Mouse (Mus musculus) forebrain, embryonic 16.5 days (tissue): ENCODE data around the gene Pxmp4. TPM values are rescaled to one million over a fixed set of nuclear protein-coding genes. Genes with fewer than 3 reads are reported as not detected.

Source experiments
- ATAC-seq: fragments of 200-750 bp; cut with Nextera tagmentation; 2 replicates; pipeline ENCODE4 v1.8.0; 2017; ENCODE audit warnings: mild to moderate bottlenecking, moderate library complexity
- H3K27ac ChIP-seq: fragments of 300-500 bp; sonication (generic); 2 replicates; pipeline ENCODE4 v1.5.1; 2014; ENCODE audit warnings: low read length, control low read depth
- H3K27me3 ChIP-seq: fragments of 300-500 bp; sonication (generic); replicated peaks from 2 replicates; pipeline ENCODE4 v1.6.1; 2014; ENCODE audit warnings: low read length; ENCODE audit not compliant: control insufficient read depth, insufficient read depth
- H3K36me3 ChIP-seq: fragments of 300-500 bp; sonication (generic); 2 replicates; pipeline ENCODE4 v1.6.1; 2014; ENCODE audit not compliant: control insufficient read depth, insufficient read depth
- H3K4me1 ChIP-seq: fragments of 300-500 bp; sonication (generic); replicated peaks from 2 replicates; pipeline ENCODE4 v1.6.1; 2014; ENCODE audit warnings: low read length; ENCODE audit not compliant: control insufficient read depth, insufficient read depth
- H3K4me2 ChIP-seq: fragments of 300-500 bp; sonication (generic); 2 replicates; pipeline ENCODE4 v1.6.1; 2014; ENCODE audit warnings: mild to moderate bottlenecking, low read length, control low read depth
- H3K4me3 ChIP-seq: fragments of 300-500 bp; sonication (generic); replicated peaks from 2 replicates; pipeline ENCODE4 v1.5.1; 2014; ENCODE audit warnings: mild to moderate bottlenecking, low read length, control low read depth
- H3K9ac ChIP-seq: fragments of 300-500 bp; sonication (generic); replicated peaks from 2 replicates; pipeline ENCODE4 v1.6.1; 2014; ENCODE audit warnings: low read depth, low read length, control low read depth
- H3K9me3 ChIP-seq: fragments of 300-500 bp; sonication (generic); 2 replicates; pipeline ENCODE4 v1.6.1; 2016; ENCODE audit warnings: low read length; ENCODE audit not compliant: control insufficient read depth
- WGBS: fragments of 180-500 bp; shearing (Covaris S2); extraction: QIAGEN DNeasy Blood & Tissue Kit; methylation state at CpG from one replicate; pipeline ENCODE4 v1.1.7; 2014; 5-methylcytosine and 5-hydroxymethylcytosine counted together
- polyA plus RNA-seq: library from polyadenylated mRNA; unstranded; fragments of >200 nt; fragmentation: Nextera tagmentation; extraction: Ambion mirVana; gene quantifications from 2 replicates; pipeline ENCODE4 v1.2.1, GENCODE M21; 2015

Gene Pxmp4
- polyA plus RNA-seq, 1 experiment from 2014 or later: 14.8 TPM

- Histone ChIP-seq H3K9me3 (no peaks in the 10 kb centered on the region), H3K4me3 (no peak overlapping the region), H3K27ac (no peak overlapping the region), H3K4me1 (peaks cover 43% of the 10 kb centered on the region), H3K36me3 (no peaks in the 10 kb centered on the region), H3K4me2 (no peak overlapping the region), H3K27me3 (no peaks in the 10 kb centered on the region), H3K9ac (no peak overlapping the region)
- 91% methylated on average over 1 of the region's 1 CpGs for WGBS
- no peak for ATAC-seq
These were observed 22.1 kb downstream of the Pxmp4 start for GRCm38 (mm10) chr2:154581421-154581820.

DNA sequence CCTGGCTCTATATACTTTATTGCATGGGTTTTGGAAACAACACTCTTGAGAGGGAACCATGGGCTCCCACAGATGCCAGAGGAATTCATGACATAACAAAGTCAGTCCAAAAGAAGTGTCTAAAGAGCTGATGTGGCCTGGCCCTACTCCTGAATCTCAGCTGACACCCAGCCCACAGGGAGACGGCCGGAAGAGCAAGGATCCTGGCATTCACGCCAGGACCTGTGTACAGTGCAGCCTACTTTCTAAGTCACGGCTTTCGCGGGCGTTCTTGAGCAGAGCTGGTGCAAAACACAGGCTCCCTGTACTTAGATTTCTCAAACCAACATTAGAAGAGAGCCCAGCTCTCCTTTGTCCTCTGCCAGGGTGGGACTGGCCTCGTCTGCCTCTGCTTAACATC lies 22.9 kb downstream of the Pxmp4 start:
- Histone ChIP-seq H3K4me3 (no peak overlapping the region), H3K9me3 (no peaks in the 10 kb centered on the region), H3K36me3 (no peaks in the 10 kb centered on the region), H3K27me3 (no peaks in the 10 kb centered on the region), H3K4me2 (no peak overlapping the region), H3K9ac (no peak overlapping the region), H3K4me1 (peaks cover 38% of the 10 kb centered on the region), H3K27ac (no peak overlapping the region)
- 75% methylated on average over 8 of the region's 8 CpGs for WGBS
- ATAC-seq: no peak

GRCm38 (mm10) chr2:154577744-154578067 lies 25.8 kb downstream of the Pxmp4 start:
- no peak for ATAC-seq
- no peak overlapping the region for H3K27ac ChIP-seq
- no peak overlapping the region for H3K4me3 ChIP-seq
- H3K4me2 ChIP-seq: no peak overlapping the region
- no peaks in the 10 kb centered on the region for H3K27me3 ChIP-seq
- H3K9ac ChIP-seq: no peak overlapping the region
- 78% methylated on average over 6 of the region's 6 CpGs for WGBS
- no peaks in the 10 kb centered on the region for H3K36me3 ChIP-seq
- H3K4me1 ChIP-seq: peaks cover 11% of the 10 kb centered on the region
- no peaks in the 10 kb centered on the region for H3K9me3 ChIP-seq

- WGBS: 24% methylated on average over 12 of the region's 12 CpGs
- H3K9ac ChIP-seq: no peak overlapping the region
These were observed 26.4 kb downstream of the Pxmp4 start for GRCm38 (mm10) chr2:154576876-154577743.

GRCm38 (mm10) chr2:154574271-154574670 lies 29.2 kb downstream of the Pxmp4 start:
- no peak overlapping the region for H3K4me2 ChIP-seq
- no peak overlapping the region for H3K4me3 ChIP-seq
- no peaks in the 10 kb centered on the region for H3K27me3 ChIP-seq
- WGBS: 34% methylated on average over 7 of the region's 7 CpGs
- H3K36me3 ChIP-seq: no peaks in the 10 kb centered on the region
- ATAC-seq: no peak
- H3K9me3 ChIP-seq: no peaks in the 10 kb centered on the region
- H3K9ac ChIP-seq: no peak overlapping the region
- H3K4me1 ChIP-seq: peaks cover 16% of the 10 kb centered on the region
- no peak overlapping the region for H3K27ac ChIP-seq

More at GRCm38 (mm10) chr2:154576876-154577743, 26.4 kb downstream of the Pxmp4 start:
- Histone ChIP-seq H3K9me3 (no peaks in the 10 kb centered on the region), H3K4me2 (no peak overlapping the region), H3K27ac (no peak overlapping the region), H3K4me3 (no peak overlapping the region), H3K36me3 (no peaks in the 10 kb centered on the region), H3K27me3 (no peaks in the 10 kb centered on the region), H3K4me1 (peaks cover 11% of the 10 kb centered on the region)
- ATAC-seq: no peak

- Histone ChIP-seq H3K36me3 (no peaks in the 10 kb centered on the region), H3K27ac (no peak overlapping the region), H3K27me3 (no peaks in the 10 kb centered on the region), H3K4me2 (no peak overlapping the region), H3K9me3 (no peaks in the 10 kb centered on the region), H3K4me1 (peaks cover 28% of the 10 kb centered on the region), H3K4me3 (no peak overlapping the region), H3K9ac (no peak overlapping the region)
- ATAC-seq: no peak
- 80% methylated on average over 3 of the region's 3 CpGs for WGBS
These were observed 30.5 kb downstream of the Pxmp4 start for GRCm38 (mm10) chr2:154572996-154573395.

DNA sequence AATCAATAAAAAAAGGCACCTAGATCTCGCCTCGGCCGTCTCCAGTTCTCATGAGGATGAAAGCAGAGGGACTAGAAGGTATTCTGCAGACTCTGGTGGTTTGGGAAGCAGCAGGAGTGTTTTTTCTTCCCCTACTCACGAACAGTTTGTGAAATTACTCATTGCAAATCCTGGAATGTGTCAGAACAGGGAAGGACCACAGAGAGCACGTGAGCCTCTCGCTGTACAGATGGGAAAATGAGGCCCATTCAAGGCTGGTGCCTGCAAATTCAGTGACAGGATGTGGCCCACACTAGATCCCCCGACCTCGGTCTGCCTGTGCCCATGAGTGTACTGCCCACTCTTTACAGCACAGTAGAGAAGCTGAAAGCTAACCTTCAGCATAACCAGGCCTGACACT lies 31.5 kb downstream of the Pxmp4 start:
- no peak for ATAC-seq
- no peak overlapping the region for H3K4me3 ChIP-seq
- 80% methylated on average over 8 of the region's 8 CpGs for WGBS
- H3K4me2 ChIP-seq: no peak overlapping the region
- H3K9ac ChIP-seq: no peak overlapping the region
- H3K9me3 ChIP-seq: no peaks in the 10 kb centered on the region
- H3K36me3 ChIP-seq: no peaks in the 10 kb centered on the region
- H3K4me1 ChIP-seq: peaks cover 26% of the 10 kb centered on the region
- no peak overlapping the region for H3K27ac ChIP-seq
- H3K27me3 ChIP-seq: no peaks in the 10 kb centered on the region

DNA sequence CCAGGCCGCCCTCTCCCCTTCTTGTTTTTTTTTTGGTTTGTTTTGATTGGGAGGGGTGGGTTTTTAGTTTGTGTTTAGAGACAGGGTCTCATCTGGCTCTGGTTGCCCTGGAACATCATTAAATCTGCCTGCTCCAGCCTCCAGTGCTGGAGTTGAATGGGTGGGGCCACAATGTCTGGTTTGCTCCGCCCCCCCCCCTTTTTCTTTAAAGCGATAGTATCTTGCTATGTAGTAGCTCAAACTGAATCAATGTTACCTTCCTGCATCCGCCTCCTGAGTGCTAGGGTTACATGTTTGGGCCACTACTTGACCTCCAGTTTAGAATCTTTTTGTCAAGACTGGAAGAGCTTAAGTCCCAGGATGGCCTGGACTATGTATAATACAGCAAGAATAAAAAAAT lies 32.2 kb downstream of the Pxmp4 start:
- H3K9me3 ChIP-seq: no peaks in the 10 kb centered on the region
- no peak overlapping the region for H3K9ac ChIP-seq
- H3K4me2 ChIP-seq: no peak overlapping the region
- H3K27me3 ChIP-seq: no peaks in the 10 kb centered on the region
- peaks cover 25% of the 10 kb centered on the region for H3K4me1 ChIP-seq
- H3K27ac ChIP-seq: no peak overlapping the region
- 80% methylated on average over 4 of the region's 4 CpGs for WGBS
- no peak for ATAC-seq
- no peaks in the 10 kb centered on the region for H3K36me3 ChIP-seq
- no peak overlapping the region for H3K4me3 ChIP-seq

- Histone ChIP-seq H3K4me3 (no peak overlapping the region), H3K4me2 (peak overlapping the region; percentile 75), H3K36me3 (no peaks in the 10 kb centered on the region), H3K9me3 (no peaks in the 10 kb centered on the region), H3K4me1 (peaks cover 31% of the 10 kb centered on the region), H3K27ac (no peak overlapping the region), H3K9ac (no peak overlapping the region), H3K27me3 (no peaks in the 10 kb centered on the region)
- 58% methylated on average over 4 of the region's 4 CpGs for WGBS
- no peak for ATAC-seq
These were observed 32.8 kb downstream of the Pxmp4 start for GRCm38 (mm10) chr2:154570666-154571065.
